Mouse (Mus musculus) liver, embryonic 13.5 days (tissue): ENCODE data around the gene Aldh1b1. TPM values are rescaled to one million over a fixed set of nuclear protein-coding genes. Genes with fewer than 3 reads are reported as not detected.
A peak's percentile ranks its signal among the peaks of the same experiment; 100 is the strongest.

Source experiments
- ATAC-seq: fragments of 200-750 bp; cut with Nextera tagmentation; 2 replicates; pipeline ENCODE4 v1.8.0; 2017; ENCODE audit warnings: low read depth, mild to moderate bottlenecking, moderate number of reproducible peaks, moderate library complexity
- DNase-seq: peaks from one replicate; pipeline ENCODE4 v3.0.0; 2022
- H3K27ac ChIP-seq: fragments of 300-500 bp; sonication (generic); 2 replicates; pipeline ENCODE4 v1.5.1; 2015; ENCODE audit warnings: moderate library complexity, mild to moderate bottlenecking, inconsistent platforms
- H3K27me3 ChIP-seq: fragments of 300-500 bp; sonication (generic); 2 replicates; pipeline ENCODE4 v1.6.1; 2015; ENCODE audit warnings: mild to moderate bottlenecking, inconsistent platforms
- H3K36me3 ChIP-seq: fragments of 300-500 bp; sonication (generic); 2 replicates; pipeline ENCODE4 v1.6.1; 2015; ENCODE audit warnings: mild to moderate bottlenecking, inconsistent platforms
- H3K4me1 ChIP-seq: fragments of 300-500 bp; sonication (generic); replicated peaks from 2 replicates; pipeline ENCODE4 v1.6.1; 2015; ENCODE audit warnings: inconsistent platforms
- H3K4me2 ChIP-seq: fragments of 300-500 bp; sonication (generic); 2 replicates; pipeline ENCODE4 v1.6.1; 2015; ENCODE audit warnings: inconsistent platforms, mild to moderate bottlenecking, moderate library complexity
- H3K4me3 ChIP-seq: fragments of 300-500 bp; sonication (generic); replicated peaks from 2 replicates; pipeline ENCODE4 v1.5.1; 2015; ENCODE audit warnings: mild to moderate bottlenecking, inconsistent platforms
- H3K9ac ChIP-seq: fragments of 300-500 bp; sonication (generic); 2 replicates; pipeline ENCODE4 v1.6.1; 2015; ENCODE audit warnings: mild to moderate bottlenecking, inconsistent platforms
- H3K9me3 ChIP-seq: fragments of 300-500 bp; sonication (generic); replicated peaks from 2 replicates; pipeline ENCODE4 v1.6.1; 2016; ENCODE audit warnings: inconsistent platforms
- WGBS: fragments of 180-500 bp; shearing (Covaris S2); methylation state at CpG from one replicate; pipeline ENCODE4 v1.1.7; 2015; ENCODE audit not compliant: insufficient replicate concordance; 5-methylcytosine and 5-hydroxymethylcytosine counted together
- polyA plus RNA-seq: library from polyadenylated mRNA; unstranded; fragments of >200 nt; fragmentation: Nextera tagmentation; extraction: Ambion mirVana; gene quantifications from 2 replicates; pipeline ENCODE4 v1.2.1, GENCODE M21; 2015

The Aldh1b1 gene
- polyA plus RNA-seq, 1 experiment from 2014 or later = 44.1 TPM

DNA sequence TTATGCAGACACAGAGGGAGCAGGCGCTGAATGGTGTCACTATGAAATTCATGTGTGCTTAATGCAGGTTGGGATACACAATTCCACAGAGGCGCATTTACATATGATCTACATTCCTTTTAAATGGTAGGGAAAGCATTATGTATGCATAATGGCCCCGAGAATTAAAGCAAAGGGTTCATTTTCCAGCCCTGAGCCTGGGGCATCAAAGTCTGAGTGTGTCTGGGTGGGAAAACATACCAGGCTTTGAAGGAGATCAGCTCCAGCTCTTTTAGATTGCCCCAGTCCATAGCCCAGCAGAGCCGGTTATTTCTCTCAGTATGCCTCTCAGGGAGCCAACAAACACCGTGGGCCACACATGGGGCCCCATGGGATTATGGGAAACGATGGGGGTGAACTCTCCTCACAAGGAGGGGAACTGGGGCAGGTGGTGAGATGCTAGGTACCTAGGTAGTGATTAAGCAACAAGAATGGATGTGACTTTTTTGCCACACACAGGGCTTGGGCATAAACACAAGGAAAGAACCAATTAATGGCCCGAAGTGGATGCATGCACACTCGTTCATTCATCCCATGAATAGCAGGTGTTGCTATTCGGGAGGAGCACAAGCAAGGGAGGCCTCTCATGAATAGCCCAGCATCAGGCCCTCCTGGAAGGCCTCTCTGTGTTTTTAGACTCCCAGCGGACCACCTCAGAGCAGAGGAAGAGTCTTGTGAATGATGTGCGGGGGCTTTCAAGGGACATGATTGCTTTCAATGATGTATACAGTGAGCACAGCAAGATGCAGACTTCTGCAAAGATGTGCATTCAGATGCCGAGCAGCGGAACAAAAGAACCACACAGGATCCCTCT lies 31.3 kb downstream of the Aldh1b1 start:
- Histone ChIP-seq H3K4me2 (no peak overlapping the region), H3K4me3 (no peak overlapping the region), H3K27me3 (peaks cover 60% of the 10 kb centered on the region), H3K4me1 (no peaks in the 10 kb centered on the region), H3K9ac (no peak overlapping the region), H3K27ac (no peak overlapping the region), H3K36me3 (no peaks in the 10 kb centered on the region), H3K9me3 (no peaks in the 10 kb centered on the region)
- DNase-seq (no peak), ATAC-seq (no peak)
- WGBS = 45% methylated on average over 13 of the region's 13 CpGs

DNA sequence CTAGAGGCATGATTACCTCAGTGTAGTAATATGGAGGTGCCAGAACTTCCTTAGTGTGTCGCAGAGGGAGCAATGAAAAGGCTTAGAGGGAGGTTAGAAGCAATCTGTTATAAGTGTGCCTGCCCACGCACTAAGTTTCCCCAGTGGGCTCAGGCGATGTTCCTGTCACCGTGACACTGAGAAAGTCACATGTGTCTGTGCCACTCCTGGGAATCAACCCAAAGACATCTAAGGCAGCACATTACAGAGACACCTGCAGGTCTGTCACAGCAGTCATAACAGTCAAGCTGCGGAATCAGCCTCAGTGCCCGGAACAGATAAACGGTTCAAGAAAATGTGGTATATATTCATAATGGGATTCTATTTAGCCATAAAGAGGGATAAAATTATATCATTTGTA lies 33.2 kb downstream of the Aldh1b1 start:
- WGBS = 71% methylated on average over 7 of the region's 7 CpGs
- H3K27ac ChIP-seq = no peak overlapping the region
- H3K4me1 ChIP-seq = no peaks in the 10 kb centered on the region
- no peak overlapping the region for H3K4me2 ChIP-seq
- H3K27me3 ChIP-seq = peaks cover 41% of the 10 kb centered on the region
- no peaks in the 10 kb centered on the region for H3K36me3 ChIP-seq
- H3K4me3 ChIP-seq = no peak overlapping the region
- no peak overlapping the region for H3K9ac ChIP-seq
- ATAC-seq = no peak
- DNase-seq = no peak
- H3K9me3 ChIP-seq = no peaks in the 10 kb centered on the region

DNA sequence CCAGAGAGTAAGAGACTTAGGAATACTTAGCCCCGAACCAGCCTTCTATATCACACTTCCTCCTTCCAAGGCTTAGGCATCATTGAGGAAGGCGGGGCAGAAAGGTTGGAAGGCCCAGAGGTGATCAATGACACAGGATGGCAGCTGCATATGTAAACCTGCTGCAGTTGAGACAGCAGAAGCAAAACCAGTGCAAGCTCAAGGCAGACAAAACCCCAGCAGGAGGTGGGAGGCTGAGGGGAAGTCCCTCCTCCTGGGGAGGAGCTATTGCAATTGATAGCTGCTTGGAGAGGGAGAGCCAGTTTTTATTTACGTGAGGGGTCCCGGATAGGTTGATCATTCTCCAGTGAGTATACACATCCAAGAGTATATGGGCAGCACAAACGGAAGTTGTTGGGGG lies 34.6 kb downstream of the Aldh1b1 start:
- H3K9me3 ChIP-seq = no peaks in the 10 kb centered on the region
- ATAC-seq (no peak), DNase-seq (no peak)
- WGBS = 34% methylated on average over 5 of the region's 5 CpGs
- no peak overlapping the region for H3K4me3 ChIP-seq
- H3K9ac ChIP-seq = no peak overlapping the region
- no peaks in the 10 kb centered on the region for H3K36me3 ChIP-seq
- peaks cover 27% of the 10 kb centered on the region for H3K27me3 ChIP-seq
- H3K4me2 ChIP-seq = no peak overlapping the region
- no peak overlapping the region for H3K27ac ChIP-seq
- no peaks in the 10 kb centered on the region for H3K4me1 ChIP-seq

DNA sequence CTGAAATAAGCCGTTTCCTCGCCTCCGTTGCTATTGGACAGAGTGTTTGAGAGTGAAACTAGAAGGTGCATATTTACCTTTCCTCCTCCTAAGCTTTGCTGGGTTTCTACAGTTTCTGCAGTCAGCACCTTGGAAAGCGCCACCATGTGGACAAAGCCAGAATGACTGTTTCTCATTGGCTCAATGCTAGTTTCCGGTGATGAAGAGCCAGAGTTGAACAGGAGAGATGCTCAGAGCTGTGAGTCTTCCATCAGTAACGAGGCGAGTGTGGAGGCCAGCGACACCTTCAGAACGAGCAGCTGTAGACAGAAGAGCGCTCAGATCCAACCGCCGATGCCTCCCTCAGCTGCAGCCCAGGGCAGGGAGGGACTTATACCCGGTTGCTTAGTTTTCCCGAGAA lies 45.5 kb downstream of the Aldh1b1 start:
- Histone ChIP-seq H3K9me3 (no peaks in the 10 kb centered on the region), H3K36me3 (no peaks in the 10 kb centered on the region), H3K27ac (no peak overlapping the region), H3K4me2 (no peak overlapping the region), H3K9ac (no peak overlapping the region), H3K4me3 (no peak overlapping the region), H3K4me1 (no peaks in the 10 kb centered on the region), H3K27me3 (0 out of 2 replicates have a peak, but pooled peaks cover 5% of the 10 kb centered on the region)
- WGBS = 35% methylated on average over 14 of the region's 14 CpGs
- DNase-seq (peak; percentile 8), ATAC-seq (no peak)

DNA sequence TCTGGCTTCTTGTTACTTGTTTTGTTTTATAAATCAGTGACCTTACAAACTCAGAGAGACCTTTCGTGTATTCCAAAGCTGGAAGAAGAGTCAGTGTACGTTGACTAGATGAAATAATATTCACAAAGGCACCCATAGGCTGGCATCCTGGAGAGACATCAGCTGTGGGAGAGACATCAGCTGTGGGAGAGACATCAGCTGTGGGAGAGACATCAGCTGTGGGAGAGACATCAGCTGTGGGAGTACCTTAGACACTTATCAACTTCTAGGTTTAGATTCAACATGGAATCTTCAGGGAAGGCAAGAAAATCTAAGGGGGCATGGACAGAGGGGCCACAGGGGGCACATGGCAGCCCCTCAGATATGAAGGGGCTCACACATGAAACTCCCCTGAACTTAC lies 47.4 kb downstream of the Aldh1b1 start:
- 68% methylated on average over 2 of the region's 2 CpGs for WGBS
- Histone ChIP-seq H3K27me3 (peaks cover 9% of the 10 kb centered on the region; the same call in 1 of the 2 replicates), H3K36me3 (no peaks in the 10 kb centered on the region), H3K9ac (no peak overlapping the region), H3K9me3 (no peaks in the 10 kb centered on the region), H3K4me3 (no peak overlapping the region), H3K4me2 (no peak overlapping the region), H3K27ac (no peak overlapping the region), H3K4me1 (no peaks in the 10 kb centered on the region)
- ATAC-seq (no peak), DNase-seq (no peak)

DNA sequence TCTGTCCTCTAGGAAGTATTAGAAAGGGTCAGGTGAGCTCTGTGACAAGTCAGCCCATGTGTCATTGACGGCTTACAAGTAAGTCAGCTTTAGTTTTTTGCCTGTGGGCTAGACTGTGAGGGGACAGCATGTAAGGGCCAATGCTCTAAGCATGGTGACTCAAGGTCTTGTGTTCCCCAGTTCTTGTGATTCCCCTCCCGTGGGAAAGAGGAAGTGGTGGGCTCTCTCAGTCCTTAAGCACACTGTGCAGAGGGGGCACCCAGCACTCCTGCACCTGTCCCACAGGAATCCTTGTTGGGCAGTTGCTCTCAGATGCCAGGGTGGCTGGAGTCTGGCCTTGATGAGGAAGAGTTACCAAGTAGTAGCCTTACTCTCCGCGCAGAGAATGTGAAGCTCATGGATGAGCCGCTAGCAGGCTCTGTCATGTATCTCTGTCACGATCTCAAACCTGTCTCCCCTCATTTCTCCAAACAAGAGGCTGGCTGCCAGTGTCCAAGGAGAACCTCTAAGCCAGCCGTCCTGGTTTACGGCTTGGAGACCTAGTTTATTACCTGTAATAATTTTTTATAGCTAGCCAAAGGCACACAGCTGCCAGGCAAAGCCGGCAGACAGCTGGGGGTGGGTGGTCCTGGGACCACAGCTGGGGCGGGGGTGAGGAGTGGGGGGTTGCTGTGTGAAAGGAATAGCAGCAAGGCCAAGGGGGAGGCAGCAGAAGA lies 49.4 kb downstream of the Aldh1b1 start, which contains the start of gene Stra6l:
Gene Stra6l (plus strand): TSS at position 556 of the 716 bp plus-strand sequence.
- H3K27me3 ChIP-seq = peaks cover 9% of the 10 kb centered on the region; the same call in 1 of the 2 replicates
- peak within 1 kb of the TSS; percentile 33 for H3K4me3 ChIP-seq
- peak within 1 kb of the TSS; percentile 51; the same call in 1 of the 2 replicates for H3K27ac ChIP-seq
- H3K36me3 ChIP-seq = no peaks in the 10 kb centered on the region
- no peaks in the 10 kb centered on the region for H3K9me3 ChIP-seq
- no peak within 1 kb of the TSS for H3K9ac ChIP-seq
- DNase-seq (no peak), ATAC-seq (no peak)
- H3K4me1 ChIP-seq = no peaks in the 10 kb centered on the region
- 33% methylated on average over 10 of the region's 10 CpGs for WGBS
- peak within 1 kb of the TSS; percentile 28 for H3K4me2 ChIP-seq

DNA sequence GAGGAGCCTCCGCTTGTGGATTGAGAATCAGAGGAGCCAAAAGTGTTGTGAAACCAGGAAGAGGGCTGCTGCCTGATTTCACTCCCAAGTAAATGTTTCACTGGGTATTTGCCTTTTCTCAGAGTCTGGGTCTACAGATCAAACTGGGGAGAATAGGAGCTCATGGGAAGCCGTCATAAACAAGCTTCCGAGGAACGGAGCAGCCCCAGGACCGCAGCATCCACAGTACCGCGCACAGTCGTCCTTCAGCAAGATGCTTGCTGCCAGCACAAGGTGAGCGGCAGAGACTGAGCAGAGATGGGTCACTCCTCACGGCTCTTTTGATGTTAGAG lies 50.0 kb downstream of the Aldh1b1 start:
- no peaks in the 10 kb centered on the region for H3K9me3 ChIP-seq
- peaks cover 9% of the 10 kb centered on the region; the same call in 1 of the 2 replicates for H3K27me3 ChIP-seq
- peak overlapping the region; percentile 33 for H3K4me3 ChIP-seq
- WGBS = 24% methylated on average over 10 of the region's 10 CpGs
- H3K27ac ChIP-seq = peak overlapping the region; percentile 51; the same call in 1 of the 2 replicates
- no peaks in the 10 kb centered on the region for H3K4me1 ChIP-seq
- H3K4me2 ChIP-seq = peak overlapping the region; percentile 28; the same call in 1 of the 2 replicates
- H3K36me3 ChIP-seq = no peaks in the 10 kb centered on the region
- ATAC-seq (0 out of 2 replicates have a peak, but pooled peaks have one; percentile 32), DNase-seq (no peak)
- H3K9ac ChIP-seq = no peak overlapping the region

DNA sequence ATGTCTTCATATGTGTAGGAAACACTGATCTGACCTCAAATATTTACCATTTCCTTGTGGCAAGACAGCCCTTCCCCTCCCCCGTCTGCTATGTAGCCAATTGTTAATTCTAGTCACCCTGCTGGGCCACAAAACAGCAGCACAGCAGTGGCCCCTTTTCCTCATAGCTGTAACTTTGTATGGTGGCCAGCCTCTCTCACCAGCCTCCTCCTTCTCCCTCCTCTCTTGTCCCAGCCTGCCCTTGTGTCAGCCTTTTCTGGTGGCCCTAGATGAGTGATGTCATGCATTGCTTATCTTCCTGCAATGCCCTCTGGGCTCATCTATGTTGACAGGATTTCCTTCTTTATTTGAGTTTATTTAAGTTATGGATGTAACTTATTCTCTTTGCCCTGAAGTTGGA lies 50.6 kb downstream of the Aldh1b1 start:
- DNase-seq (no peak), ATAC-seq (no peak)
- H3K9ac ChIP-seq = no peak overlapping the region
- peaks cover 9% of the 10 kb centered on the region; the same call in 1 of the 2 replicates for H3K27me3 ChIP-seq
- no peaks in the 10 kb centered on the region for H3K36me3 ChIP-seq
- H3K4me2 ChIP-seq = peak overlapping the region; percentile 28
- 19% methylated on average over 1 of the region's 1 CpGs for WGBS
- H3K4me1 ChIP-seq = no peaks in the 10 kb centered on the region
- 0 out of 2 replicates have a peak overlapping the region, but pooled peaks have one; percentile 18 for H3K27ac ChIP-seq
- no peaks in the 10 kb centered on the region for H3K9me3 ChIP-seq
- peak overlapping the region; percentile 33 for H3K4me3 ChIP-seq

DNA sequence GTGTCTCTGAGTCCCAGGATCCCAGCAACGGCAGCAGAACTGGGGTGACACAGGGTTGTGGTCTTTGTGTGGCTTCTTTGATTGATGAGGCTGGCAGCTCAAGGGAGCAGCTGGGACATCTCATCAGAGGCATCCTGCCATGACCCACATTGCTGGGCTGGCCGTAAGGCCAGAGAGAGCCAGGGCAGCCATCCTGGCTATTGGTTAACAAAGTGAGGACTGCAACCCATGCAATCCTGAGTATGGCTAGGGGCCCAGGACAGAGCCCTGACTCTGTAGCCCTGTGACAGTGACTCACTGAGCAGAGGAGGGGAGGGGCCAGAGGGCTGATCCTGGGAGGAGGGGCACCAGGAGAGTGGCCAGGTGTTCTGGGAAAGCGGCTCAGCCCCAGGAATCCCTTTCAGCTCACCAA lies 52.8 kb downstream of the Aldh1b1 start:
- no peak overlapping the region for H3K4me2 ChIP-seq
- H3K4me1 ChIP-seq = no peaks in the 10 kb centered on the region
- peaks cover 9% of the 10 kb centered on the region; the same call in 1 of the 2 replicates for H3K27me3 ChIP-seq
- no peaks in the 10 kb centered on the region for H3K9me3 ChIP-seq
- no peak overlapping the region for H3K4me3 ChIP-seq
- 44% methylated on average over 3 of the region's 3 CpGs for WGBS
- no peaks in the 10 kb centered on the region for H3K36me3 ChIP-seq
- no peak overlapping the region for H3K9ac ChIP-seq
- no peak for DNase-seq
- H3K27ac ChIP-seq = no peak overlapping the region
- peak; percentile 71 for ATAC-seq

DNA sequence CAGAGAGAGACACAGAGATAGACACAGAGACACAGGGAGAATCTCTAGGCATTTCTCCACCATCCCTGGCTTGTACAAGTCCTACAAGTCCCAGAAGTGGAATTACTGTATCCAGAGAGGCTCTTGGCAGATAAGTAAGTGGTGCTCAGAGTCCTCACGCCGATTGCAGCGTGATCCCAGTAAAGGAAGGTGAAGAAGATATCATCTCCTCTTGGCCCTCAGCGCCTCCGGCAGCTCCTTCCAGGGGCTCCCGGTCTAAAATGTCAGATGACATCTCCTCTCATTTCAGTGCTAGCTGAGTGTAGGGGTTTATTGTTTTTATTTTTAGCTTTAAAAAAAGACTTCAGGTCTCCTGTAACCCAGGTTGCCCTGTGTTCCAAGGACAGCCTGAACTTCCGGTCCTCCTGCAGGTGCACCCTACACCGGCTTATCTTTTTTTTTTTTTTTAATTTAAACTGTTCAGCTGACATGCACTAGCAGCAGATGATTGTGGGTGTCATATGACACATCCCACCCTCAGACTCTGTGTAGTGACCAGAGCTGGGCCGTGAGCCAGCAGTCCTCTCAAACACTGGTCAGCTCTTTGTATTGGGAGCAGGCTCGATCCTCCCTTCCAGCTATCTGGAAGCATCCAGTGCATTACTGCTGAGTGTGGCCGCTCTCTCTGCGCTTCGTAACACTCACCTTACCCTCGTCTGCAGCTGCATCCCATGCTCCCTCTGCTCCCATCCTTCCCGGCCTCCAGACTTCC lies 54.8 kb downstream of the Aldh1b1 start:
- H3K4me1 ChIP-seq = no peaks in the 10 kb centered on the region
- no peaks in the 10 kb centered on the region for H3K36me3 ChIP-seq
- ATAC-seq (no peak), DNase-seq (no peak)
- H3K4me2 ChIP-seq = no peak overlapping the region
- H3K4me3 ChIP-seq = no peak overlapping the region
- no peaks in the 10 kb centered on the region for H3K9me3 ChIP-seq
- WGBS = 64% methylated on average over 15 of the region's 15 CpGs
- no peak overlapping the region for H3K27ac ChIP-seq
- peaks cover 6% of the 10 kb centered on the region; the same call in 1 of the 2 replicates for H3K27me3 ChIP-seq
- no peak overlapping the region for H3K9ac ChIP-seq
